Mouse (Mus musculus) forebrain, embryonic 14.5 days (tissue): ENCODE measurements around the gene Cd36. TPM values are rescaled to one million over a fixed set of nuclear protein-coding genes. Genes with fewer than 3 reads are reported as not detected.

ENCODE experiments used
- ATAC-seq: fragments of 200-750 bp; cut with Nextera tagmentation; 2 replicates; pipeline ENCODE4 v1.8.0; 2017; ENCODE audit warnings: mild to moderate bottlenecking, moderate library complexity
- DNase-seq: peaks from one replicate; pipeline ENCODE4 v3.0.0-alpha.2; 2015; ENCODE audit warnings: low spot score
- H3K27ac ChIP-seq: fragments of 300-500 bp; sonication (generic); 2 replicates; pipeline ENCODE4 v1.5.1; 2014; ENCODE audit warnings: low read depth, mild to moderate bottlenecking, control low read depth, low read length, moderate library complexity
- H3K27me3 ChIP-seq: fragments of 300-500 bp; sonication (generic); replicated peaks from 2 replicates; pipeline ENCODE4 v1.6.1; 2014; ENCODE audit warnings: low read length, control low read depth, mixed read lengths; ENCODE audit not compliant: control insufficient read depth, insufficient read depth
- H3K36me3 ChIP-seq: fragments of 300-500 bp; sonication (generic); 2 replicates; pipeline ENCODE4 v1.6.1; 2014; ENCODE audit warnings: low read length, control low read depth; ENCODE audit not compliant: control insufficient read depth, insufficient read depth
- H3K4me1 ChIP-seq: fragments of 300-500 bp; sonication (generic); 2 replicates; pipeline ENCODE4 v1.6.1; 2014; ENCODE audit warnings: antibody characterized with exemption, low read length, control low read depth; ENCODE audit not compliant: control insufficient read depth, insufficient read depth
- H3K4me2 ChIP-seq: fragments of 300-500 bp; sonication (generic); 2 replicates; pipeline ENCODE4 v1.6.1; 2014; ENCODE audit warnings: mild to moderate bottlenecking, control low read depth, low read length
- H3K4me3 ChIP-seq: fragments of 300-500 bp; sonication (generic); 2 replicates; pipeline ENCODE4 v1.5.1; 2014; ENCODE audit warnings: low read depth, low read length, control low read depth
- H3K9ac ChIP-seq: fragments of 300-500 bp; sonication (generic); 2 replicates; pipeline ENCODE4 v1.6.1; 2014; ENCODE audit warnings: mild to moderate bottlenecking, low read length, control low read depth, moderate library complexity
- H3K9me3 ChIP-seq: fragments of 300-500 bp; sonication (generic); replicated peaks from 2 replicates; pipeline ENCODE4 v1.6.1; 2016; ENCODE audit warnings: low read length, control low read depth, mixed read lengths; ENCODE audit not compliant: control insufficient read depth
- WGBS: fragments of 180-500 bp; shearing (Covaris S2); extraction: QIAGEN DNeasy Blood & Tissue Kit; methylation state at CpG from one replicate; pipeline ENCODE4 v1.1.7; 2014; 5-methylcytosine and 5-hydroxymethylcytosine counted together
- polyA plus RNA-seq: library from polyadenylated mRNA; unstranded; fragments of >200 nt; fragmentation: Nextera tagmentation; extraction: Ambion mirVana; gene quantifications from 2 replicates; pipeline ENCODE4 v1.2.1, GENCODE M21; 2014

Gene Cd36
- polyA plus RNA-seq, 1 experiment from 2014 or later, result 1.5 TPM

- Histone ChIP-seq H3K9ac (no peak overlapping the region), H3K36me3 (no peaks in the 10 kb centered on the region), H3K4me2 (no peak overlapping the region), H3K9me3 (no peaks in the 10 kb centered on the region), H3K27ac (no peak overlapping the region), H3K4me1 (no peaks in the 10 kb centered on the region), H3K27me3 (no peaks in the 10 kb centered on the region), H3K4me3 (no peak overlapping the region)
- ATAC-seq (no peak), DNase-seq (no peak)
- WGBS, result 86% methylated on average over 2 of the region's 2 CpGs
Observed at GRCm38 (mm10) chr5:17850582-17850981, 38.0 kb downstream of the Cd36 start.

- no peak overlapping the region for H3K9ac ChIP-seq
- H3K4me3 ChIP-seq, result no peak overlapping the region
- no peaks in the 10 kb centered on the region for H3K9me3 ChIP-seq
- DNase-seq, result no peak
- H3K27ac ChIP-seq, result no peak overlapping the region
- ATAC-seq, result no peak
- H3K36me3 ChIP-seq, result no peaks in the 10 kb centered on the region
- no peaks in the 10 kb centered on the region for H3K4me1 ChIP-seq
- no peaks in the 10 kb centered on the region for H3K27me3 ChIP-seq
- no peak overlapping the region for H3K4me2 ChIP-seq
- WGBS, result 80% methylated on average over 1 of the region's 1 CpGs
Observed at GRCm38 (mm10) chr5:17849582-17849981, 39.0 kb downstream of the Cd36 start.

DNA sequence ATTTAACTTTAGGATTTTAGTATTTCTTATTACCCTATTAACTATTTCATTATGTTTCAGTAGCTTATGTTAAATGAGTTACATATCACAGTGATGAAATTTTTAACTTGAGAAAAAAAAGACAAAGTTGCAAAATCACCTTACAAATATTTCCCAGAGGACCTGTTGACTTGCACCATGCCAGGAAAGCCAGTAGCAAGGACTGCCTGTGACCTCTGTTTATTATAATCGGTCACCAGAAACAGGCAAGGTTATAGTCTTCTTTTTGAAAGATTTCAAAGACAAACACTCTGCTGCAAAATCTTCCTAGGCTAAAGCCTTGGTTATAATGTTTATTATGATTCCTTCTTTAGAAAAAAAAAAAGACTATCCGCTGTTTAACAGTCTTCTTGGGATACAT lies 39.9 kb downstream of the Cd36 start:
- WGBS, result 93% methylated on average over 2 of the region's 2 CpGs

DNA sequence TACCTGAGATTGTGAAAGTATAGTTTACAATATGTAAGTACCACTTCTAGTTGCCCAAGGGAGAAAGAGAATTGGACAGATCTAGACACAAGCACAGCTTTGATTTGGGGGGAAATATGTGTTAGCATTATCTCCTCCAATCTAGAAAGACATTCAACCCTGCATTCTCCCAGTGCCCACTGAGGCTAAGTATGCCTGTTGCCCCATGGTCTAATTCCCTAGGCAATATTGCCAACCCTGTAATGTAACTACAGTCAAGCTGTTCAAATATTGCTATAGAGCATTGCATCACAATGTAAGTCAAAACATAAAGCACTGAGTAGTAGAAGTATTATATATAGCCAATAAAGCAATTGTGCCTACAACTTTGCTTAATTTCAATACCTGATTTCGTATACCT lies 40.3 kb downstream of the Cd36 start:
- Histone ChIP-seq H3K9me3 (no peaks in the 10 kb centered on the region), H3K27me3 (no peaks in the 10 kb centered on the region), H3K36me3 (no peaks in the 10 kb centered on the region), H3K4me1 (no peaks in the 10 kb centered on the region), H3K9ac (no peak overlapping the region), H3K27ac (no peak overlapping the region), H3K4me2 (no peak overlapping the region), H3K4me3 (no peak overlapping the region)
- DNase-seq, result no peak
- 91% methylated on average over 1 of the region's 1 CpGs for WGBS
- ATAC-seq, result no peak

More for the DNA sequence above, 39.9 kb downstream of the Cd36 start:
- no peak overlapping the region for H3K27ac ChIP-seq
- H3K4me1 ChIP-seq, result no peaks in the 10 kb centered on the region
- no peaks in the 10 kb centered on the region for H3K36me3 ChIP-seq
- no peak overlapping the region for H3K4me2 ChIP-seq
- no peak for ATAC-seq
- H3K4me3 ChIP-seq, result no peak overlapping the region
- no peak overlapping the region for H3K9ac ChIP-seq
- no peak for DNase-seq
- no peaks in the 10 kb centered on the region for H3K9me3 ChIP-seq
- H3K27me3 ChIP-seq, result no peaks in the 10 kb centered on the region

DNA sequence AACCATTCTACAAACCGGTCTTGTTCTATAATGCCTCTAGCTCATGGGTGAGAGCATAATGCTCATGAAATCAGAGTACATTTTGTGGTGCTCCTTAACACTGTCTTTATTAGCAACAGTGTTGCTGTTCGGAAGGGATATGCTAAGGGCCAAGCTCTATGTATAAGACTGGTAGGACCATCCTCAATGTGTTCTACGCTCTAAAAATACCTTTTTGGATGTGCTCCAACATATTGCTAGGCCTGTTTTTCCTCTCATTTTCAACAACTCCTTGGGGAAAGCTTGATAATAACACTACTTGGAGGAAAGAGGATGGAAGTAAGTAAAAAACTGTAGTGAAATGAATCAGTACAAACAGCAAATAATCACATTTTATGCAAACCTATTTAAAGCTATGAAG lies 44.7 kb downstream of the Cd36 start:
- ATAC-seq (no peak), DNase-seq (no peak)
- H3K9ac ChIP-seq, result no peak overlapping the region
- H3K4me3 ChIP-seq, result no peak overlapping the region
- no peaks in the 10 kb centered on the region for H3K4me1 ChIP-seq
- 93% methylated on average over 3 of the region's 3 CpGs for WGBS
- no peaks in the 10 kb centered on the region for H3K27me3 ChIP-seq
- no peaks in the 10 kb centered on the region for H3K9me3 ChIP-seq
- H3K4me2 ChIP-seq, result no peak overlapping the region
- H3K27ac ChIP-seq, result no peak overlapping the region
- H3K36me3 ChIP-seq, result no peaks in the 10 kb centered on the region

DNA sequence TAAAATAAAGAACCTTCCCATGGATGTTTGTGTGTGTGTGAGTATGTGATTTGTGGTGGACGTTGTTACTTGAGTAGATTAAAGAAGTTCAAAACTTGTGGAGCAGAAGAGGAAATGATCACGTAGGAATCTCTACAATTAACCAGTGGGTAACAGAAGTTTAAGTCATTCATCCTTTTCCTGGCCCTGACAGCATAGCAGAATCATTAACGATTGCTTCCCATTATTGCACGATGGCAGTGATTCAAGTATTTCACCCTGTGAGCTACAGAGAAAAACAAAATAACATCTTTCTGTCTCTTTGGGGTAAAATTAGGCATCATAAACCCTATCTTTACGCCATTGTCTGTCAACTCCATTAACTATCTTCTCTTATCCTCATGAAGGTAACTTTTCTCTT lies 45.3 kb downstream of the Cd36 start:
- no peak overlapping the region for H3K4me2 ChIP-seq
- no peaks in the 10 kb centered on the region for H3K4me1 ChIP-seq
- H3K36me3 ChIP-seq, result no peaks in the 10 kb centered on the region
- no peak for ATAC-seq
- DNase-seq, result no peak
- no peaks in the 10 kb centered on the region for H3K9me3 ChIP-seq
- WGBS, result 70% methylated on average over 5 of the region's 5 CpGs
- H3K9ac ChIP-seq, result no peak overlapping the region
- H3K27me3 ChIP-seq, result no peaks in the 10 kb centered on the region
- H3K27ac ChIP-seq, result no peak overlapping the region
- H3K4me3 ChIP-seq, result no peak overlapping the region

GRCm38 (mm10) chr5:17842111-17842729 lies 46.4 kb downstream of the Cd36 start:
- 84% methylated on average over 7 of the region's 7 CpGs for WGBS
- Histone ChIP-seq H3K27ac (no peak overlapping the region), H3K9me3 (no peaks in the 10 kb centered on the region), H3K4me1 (no peaks in the 10 kb centered on the region), H3K36me3 (no peaks in the 10 kb centered on the region), H3K27me3 (no peaks in the 10 kb centered on the region), H3K9ac (no peak overlapping the region), H3K4me3 (no peak overlapping the region), H3K4me2 (no peak overlapping the region)
- no peak for DNase-seq
- no peak for ATAC-seq

DNA sequence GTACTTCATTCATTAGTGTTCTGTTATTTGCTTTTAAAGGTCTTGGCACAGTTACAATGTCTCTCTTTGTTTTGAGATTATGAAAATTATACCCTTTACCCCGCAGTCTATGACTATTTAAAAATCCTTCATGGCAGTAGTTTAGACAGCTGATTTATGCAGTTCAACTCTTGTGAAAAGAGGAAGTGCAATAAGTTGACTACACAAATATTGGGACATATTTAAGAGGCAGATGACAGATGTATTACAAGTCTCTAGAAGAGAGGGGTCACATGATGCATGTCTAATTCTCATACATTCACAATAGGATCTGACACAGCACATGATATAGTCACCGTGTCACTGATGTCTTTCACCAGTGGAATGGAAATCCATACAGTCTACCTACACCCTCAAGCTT lies 49.1 kb downstream of the Cd36 start:
- ATAC-seq, result no peak
- Histone ChIP-seq H3K4me3 (no peak overlapping the region), H3K4me1 (no peaks in the 10 kb centered on the region), H3K27ac (no peak overlapping the region), H3K9me3 (no peaks in the 10 kb centered on the region), H3K9ac (no peak overlapping the region), H3K27me3 (no peaks in the 10 kb centered on the region), H3K4me2 (no peak overlapping the region), H3K36me3 (no peaks in the 10 kb centered on the region)
- WGBS, result 82% methylated on average over 2 of the region's 2 CpGs
- DNase-seq, result no peak

GRCm38 (mm10) chr5:17836408-17836807 lies 52.2 kb downstream of the Cd36 start:
- ATAC-seq, result no peak
- 90% methylated on average over 4 of the region's 4 CpGs for WGBS
- H3K27ac ChIP-seq, result no peak overlapping the region

More at GRCm38 (mm10) chr5:17836408-17836807, 52.2 kb downstream of the Cd36 start:
- no peaks in the 10 kb centered on the region for H3K4me1 ChIP-seq
- H3K9ac ChIP-seq, result no peak overlapping the region
- DNase-seq, result no peak
- no peaks in the 10 kb centered on the region for H3K36me3 ChIP-seq
- H3K4me2 ChIP-seq, result no peak overlapping the region
- no peaks in the 10 kb centered on the region for H3K9me3 ChIP-seq
- no peaks in the 10 kb centered on the region for H3K27me3 ChIP-seq
- no peak overlapping the region for H3K4me3 ChIP-seq
